Mouse (Mus musculus) midbrain, postnatal 0 days (tissue): Measurements from ENCODE around the gene Cd3e. TPM values are rescaled to one million over a fixed set of nuclear protein-coding genes. Genes with fewer than 3 reads are reported as not detected.

ENCODE experiments used
- ATAC-seq: fragments of 200-750 bp; cut with Nextera tagmentation; 2 replicates; pipeline ENCODE4 v1.8.0; 2017; ENCODE audit warnings: moderate number of reproducible peaks, mild to moderate bottlenecking, moderate TSS enrichment, moderate library complexity; ENCODE audit not compliant: low FRiP score
- DNase-seq: peaks from one replicate; pipeline ENCODE4 v3.0.0-alpha.2; 2015; ENCODE audit warnings: low spot score
- H3K27ac ChIP-seq: fragments of 300-500 bp; sonication (generic); 2 replicates; pipeline ENCODE4 v1.5.1; 2014; ENCODE audit warnings: low read depth, mild to moderate bottlenecking, low read length, mixed read lengths
- H3K27me3 ChIP-seq: fragments of 300-500 bp; sonication (generic); 2 replicates; pipeline ENCODE4 v1.6.1; 2014; ENCODE audit warnings: low read length, control low read depth, mixed read lengths; ENCODE audit not compliant: insufficient read depth
- H3K36me3 ChIP-seq: fragments of 300-500 bp; sonication (generic); 2 replicates; pipeline ENCODE4 v1.6.1; 2014; ENCODE audit warnings: low read length, control low read depth, mixed read lengths; ENCODE audit not compliant: insufficient read depth
- H3K4me1 ChIP-seq: fragments of 300-500 bp; sonication (generic); 2 replicates; pipeline ENCODE4 v1.6.1; 2014; ENCODE audit warnings: mild to moderate bottlenecking, control low read depth, antibody characterized with exemption, low read length, mixed read lengths; ENCODE audit not compliant: insufficient read depth
- H3K4me2 ChIP-seq: fragments of 300-500 bp; sonication (generic); 2 replicates; pipeline ENCODE4 v1.6.1; 2014; ENCODE audit warnings: low read depth, mild to moderate bottlenecking, low read length, mixed read lengths; ENCODE audit not compliant: poor library complexity, severe bottlenecking
- H3K4me3 ChIP-seq: fragments of 300-500 bp; sonication (generic); 2 replicates; pipeline ENCODE4 v1.5.1; 2014; ENCODE audit warnings: low read depth, mild to moderate bottlenecking, low read length, moderate library complexity
- H3K9ac ChIP-seq: fragments of 300-500 bp; sonication (generic); replicated peaks from 2 replicates; pipeline ENCODE4 v1.6.1; 2014; ENCODE audit warnings: mild to moderate bottlenecking, low read length, moderate library complexity, mixed read lengths; ENCODE audit not compliant: poor library complexity, severe bottlenecking
- H3K9me3 ChIP-seq: fragments of 300-500 bp; sonication (generic); 2 replicates; pipeline ENCODE4 v1.6.1; 2016; ENCODE audit warnings: low read length, control low read depth
- CTCF ChIP-seq: IDR thresholded peaks from 2 replicates; pipeline ENCODE4 v1.5.1; 2016; ENCODE audit warnings: antibody characterized with exemption, mild to moderate bottlenecking
- WGBS: fragments of 180-500 bp; shearing (Covaris S2); extraction: QIAGEN DNeasy Blood & Tissue Kit; methylation state at CpG from one replicate; pipeline ENCODE4 v1.1.7; 2014; 5-methylcytosine and 5-hydroxymethylcytosine counted together
- polyA plus RNA-seq: library from polyadenylated mRNA; unstranded; fragments of >200 nt; fragmentation: Nextera tagmentation; extraction: Ambion mirVana; gene quantifications from 2 replicates; pipeline ENCODE4 v1.2.1, GENCODE M21; 2015
- total RNA-seq: library from RNA; depleted of rRNA; stranded (reverse); fragments of >200 nt; gene quantifications from 2 replicates; pipeline ENCODE4 v1.2.3, GENCODE M21; 2014

Gene Cd3e
- total and polyA plus RNA-seq, 2 experiments from 2014 or later: 0.15 TPM; not detected in 1

- no peak overlapping the region for H3K9ac ChIP-seq
- 78% methylated on average over 5 of the region's 5 CpGs for WGBS
- H3K36me3 ChIP-seq: no peaks in the 10 kb centered on the region
- no peak overlapping the region for H3K27ac ChIP-seq
- H3K4me2 ChIP-seq: no peak overlapping the region
- H3K9me3 ChIP-seq: no peaks in the 10 kb centered on the region
- no peak for TF ChIP-seq CTCF
- no peaks in the 10 kb centered on the region for H3K4me1 ChIP-seq
- no peak for ATAC-seq
- no peak overlapping the region for H3K4me3 ChIP-seq
- H3K27me3 ChIP-seq: no peaks in the 10 kb centered on the region
- no peak for DNase-seq
These were observed 9.7 kb downstream of the Cd3e start for GRCm38 (mm10) chr9:44999776-45000175.

- no peaks in the 10 kb centered on the region for H3K9me3 ChIP-seq
- DNase-seq (no peak), ATAC-seq (no peak)
- H3K9ac ChIP-seq: no peak overlapping the region
- no peaks in the 10 kb centered on the region for H3K4me1 ChIP-seq
- no peaks in the 10 kb centered on the region for H3K27me3 ChIP-seq
- H3K27ac ChIP-seq: no peak overlapping the region
- H3K4me3 ChIP-seq: no peak overlapping the region
- TF ChIP-seq CTCF: no peak
- WGBS: 64% methylated on average over 6 of the region's 6 CpGs
- no peak overlapping the region for H3K4me2 ChIP-seq
- no peaks in the 10 kb centered on the region for H3K36me3 ChIP-seq
These were observed 10.3 kb downstream of the Cd3e start for GRCm38 (mm10) chr9:44999171-44999570.

GRCm38 (mm10) chr9:44998138-44998537, 11.3 kb downstream of the Cd3e start:
- Histone ChIP-seq H3K27ac (no peak overlapping the region), H3K27me3 (no peaks in the 10 kb centered on the region), H3K4me2 (no peak overlapping the region), H3K9me3 (no peaks in the 10 kb centered on the region), H3K4me3 (no peak overlapping the region), H3K9ac (no peak overlapping the region), H3K4me1 (no peaks in the 10 kb centered on the region), H3K36me3 (no peaks in the 10 kb centered on the region)
- no peak for DNase-seq
- no peak for TF ChIP-seq CTCF
- ATAC-seq: no peak
- 72% methylated on average over 11 of the region's 11 CpGs for whole genome bisulfite sequencing

- no peak overlapping the region for H3K4me3 ChIP-seq
- TF ChIP-seq CTCF: no peak
- no peaks in the 10 kb centered on the region for H3K4me1 ChIP-seq
- no peak for ATAC-seq
- no peak overlapping the region for H3K9ac ChIP-seq
- 94% methylated on average over 7 of the region's 7 CpGs for WGBS
- no peaks in the 10 kb centered on the region for H3K36me3 ChIP-seq
- DNase-seq: no peak
- no peak overlapping the region for H3K4me2 ChIP-seq
- H3K27ac ChIP-seq: no peak overlapping the region
- no peaks in the 10 kb centered on the region for H3K9me3 ChIP-seq
- no peaks in the 10 kb centered on the region for H3K27me3 ChIP-seq
These were observed 12.8 kb downstream of the Cd3e start for GRCm38 (mm10) chr9:44996590-44996989.

- Histone ChIP-seq H3K27me3 (no peaks in the 10 kb centered on the region), H3K36me3 (no peaks in the 10 kb centered on the region), H3K4me1 (no peaks in the 10 kb centered on the region), H3K27ac (no peak overlapping the region), H3K9me3 (no peaks in the 10 kb centered on the region), H3K9ac (no peak overlapping the region), H3K4me3 (no peak overlapping the region), H3K4me2 (no peak overlapping the region)
- DNase-seq (no peak), ATAC-seq (no peak)
- WGBS: 78% methylated on average over 4 of the region's 4 CpGs
- no peak for TF ChIP-seq CTCF
These were observed 14.5 kb downstream of the Cd3e start for GRCm38 (mm10) chr9:44994962-44995361.

- no peak for DNase-seq
- H3K4me1 ChIP-seq: no peaks in the 10 kb centered on the region
- no peak overlapping the region for H3K9ac ChIP-seq
- H3K4me3 ChIP-seq: no peak overlapping the region
- H3K27ac ChIP-seq: no peak overlapping the region
- no peaks in the 10 kb centered on the region for H3K27me3 ChIP-seq
- H3K4me2 ChIP-seq: no peak overlapping the region
- H3K36me3 ChIP-seq: no peaks in the 10 kb centered on the region
- WGBS: 91% methylated on average over 2 of the region's 2 CpGs
- no peaks in the 10 kb centered on the region for H3K9me3 ChIP-seq
- TF ChIP-seq CTCF: no peak
- no peak for ATAC-seq
These were observed 16.2 kb downstream of the Cd3e start for GRCm38 (mm10) chr9:44993268-44993667.
